Mouse (Mus musculus) bone marrow macrophage, adult 2 months (primary cell): ENCODE results near the gene Mindy1. TPM values are rescaled to one million over a fixed set of nuclear protein-coding genes. Genes with fewer than 3 reads are reported as not detected.

Source experiments
- H3K27ac ChIP-seq: 2 replicates; pipeline ENCODE4 v1.5.1; 2012; ENCODE audit warnings: low read depth, low read length; ENCODE audit not compliant: insufficient read depth
- H3K4me1 ChIP-seq: 2 replicates; pipeline ENCODE4 v1.6.1; 2012; ENCODE audit warnings: low read length; ENCODE audit not compliant: control insufficient read depth, insufficient read depth
- H3K4me3 ChIP-seq: 2 replicates; pipeline ENCODE4 v1.5.1; 2012; ENCODE audit warnings: mild to moderate bottlenecking, low read length, moderate library complexity; ENCODE audit not compliant: insufficient read depth
- CTCF ChIP-seq: IDR thresholded peaks from 2 replicates; pipeline ENCODE4 v1.5.1; 2012; ENCODE audit warnings: low read depth, mild to moderate bottlenecking, low read length, moderate library complexity
- POLR2A ChIP-seq: IDR thresholded peaks from 2 replicates; pipeline ENCODE4 v1.6.1; 2012; ENCODE audit warnings: mild to moderate bottlenecking, low read depth, low read length, borderline replicate concordance
- polyA plus RNA-seq: library from polyadenylated mRNA; stranded (reverse); fragments of >200 nt; gene quantifications from 2 replicates; pipeline ENCODE4 v1.2.4, GENCODE M21; 2012; ENCODE audit not compliant: missing spikeins, insufficient read depth, insufficient read length

Gene Mindy1
- polyA plus RNA-seq, 1 experiment = 70.7 TPM

DNA sequence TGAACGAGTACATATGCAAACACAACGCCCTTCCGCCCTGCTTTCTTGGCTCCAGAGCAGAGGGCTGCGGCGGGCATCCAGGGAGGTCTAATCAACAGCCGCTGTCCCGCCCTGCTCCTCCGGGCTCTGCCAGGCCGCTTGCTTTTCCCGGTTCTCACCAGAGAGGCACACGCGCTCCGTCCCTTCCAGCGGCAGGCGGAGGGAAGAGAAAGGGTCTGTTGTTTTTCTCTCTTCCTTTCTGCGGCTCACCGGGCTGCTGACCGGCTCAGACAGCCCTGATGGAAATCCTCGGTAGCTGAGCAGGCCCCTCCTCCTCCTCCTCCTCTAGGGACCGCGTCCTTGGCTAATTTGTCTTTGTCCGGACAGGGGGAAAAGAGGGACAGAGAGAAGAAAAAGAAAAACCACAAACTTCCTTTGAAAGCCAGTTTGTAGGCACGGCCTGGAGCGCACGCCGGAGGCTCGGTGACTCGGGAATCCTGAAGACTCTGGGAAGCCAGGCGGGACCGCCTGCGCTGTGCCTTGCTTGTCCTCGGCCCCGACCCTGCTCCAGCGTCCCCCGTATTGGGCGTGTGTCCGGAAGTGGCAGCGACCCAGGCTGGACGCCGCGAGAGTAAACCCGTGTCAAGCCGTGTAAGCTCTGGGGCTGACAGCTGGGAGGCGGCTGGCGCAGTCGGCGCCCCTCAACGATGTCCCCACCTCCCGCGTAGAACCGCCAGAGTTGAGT, 1.9 kb downstream of the Mindy1 start:
- peak overlapping the region; percentile 89 for H3K27ac ChIP-seq
- TF ChIP-seq POLR2A (no peak), CTCF (no peak)
- peak overlapping the region; percentile 82 for H3K4me3 ChIP-seq
- peaks cover 42% of the 10 kb centered on the region for H3K4me1 ChIP-seq

DNA sequence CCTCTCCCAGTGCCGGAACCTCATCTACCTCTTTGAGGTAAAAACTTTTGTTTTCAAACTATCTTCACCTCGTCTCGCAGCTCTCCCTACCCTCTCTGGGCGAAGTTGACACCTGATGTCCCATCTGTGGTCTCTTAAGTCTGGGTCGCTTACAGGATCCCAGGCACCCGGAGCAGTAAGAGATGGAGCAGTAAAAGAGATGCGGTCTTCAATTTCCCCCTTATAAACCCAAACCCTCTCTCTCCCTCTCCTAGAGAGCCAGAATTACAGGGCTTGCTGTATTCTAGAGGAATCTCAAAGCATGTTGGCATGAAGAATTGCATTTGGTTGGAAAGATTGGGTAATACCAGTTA, 2.4 kb downstream of the Mindy1 start:
- H3K4me3 ChIP-seq = peak overlapping the region; percentile 82
- peak overlapping the region; percentile 89 for H3K27ac ChIP-seq
- peaks cover 41% of the 10 kb centered on the region for H3K4me1 ChIP-seq
- no peak for TF ChIP-seq CTCF
- TF ChIP-seq POLR2A = no peak

DNA sequence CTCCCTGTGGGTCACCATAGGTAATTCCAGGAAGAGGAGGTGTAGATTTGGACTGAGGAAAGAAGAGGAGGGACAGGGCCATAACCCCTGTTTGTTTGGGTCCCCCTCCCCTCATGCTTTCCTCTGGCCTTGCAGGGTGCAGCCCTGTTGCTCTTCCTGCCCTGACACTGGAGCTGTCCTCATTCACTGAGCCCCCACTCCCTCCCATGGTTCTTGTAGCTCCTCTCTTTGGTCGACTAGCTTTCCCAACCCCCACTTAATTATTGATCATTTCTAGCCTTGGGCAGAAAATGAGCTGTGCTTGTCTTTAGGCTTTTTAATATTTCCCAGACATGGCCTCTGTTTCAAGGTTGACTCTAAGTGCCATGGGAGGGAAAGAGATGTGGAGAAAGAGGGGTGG, 2.9 kb downstream of the Mindy1 start:
- Histone ChIP-seq H3K4me1 (peaks cover 40% of the 10 kb centered on the region), H3K4me3 (peak overlapping the region; percentile 82), H3K27ac (peak overlapping the region; percentile 89)
- TF ChIP-seq POLR2A = no peak
- no peak for TF ChIP-seq CTCF

DNA sequence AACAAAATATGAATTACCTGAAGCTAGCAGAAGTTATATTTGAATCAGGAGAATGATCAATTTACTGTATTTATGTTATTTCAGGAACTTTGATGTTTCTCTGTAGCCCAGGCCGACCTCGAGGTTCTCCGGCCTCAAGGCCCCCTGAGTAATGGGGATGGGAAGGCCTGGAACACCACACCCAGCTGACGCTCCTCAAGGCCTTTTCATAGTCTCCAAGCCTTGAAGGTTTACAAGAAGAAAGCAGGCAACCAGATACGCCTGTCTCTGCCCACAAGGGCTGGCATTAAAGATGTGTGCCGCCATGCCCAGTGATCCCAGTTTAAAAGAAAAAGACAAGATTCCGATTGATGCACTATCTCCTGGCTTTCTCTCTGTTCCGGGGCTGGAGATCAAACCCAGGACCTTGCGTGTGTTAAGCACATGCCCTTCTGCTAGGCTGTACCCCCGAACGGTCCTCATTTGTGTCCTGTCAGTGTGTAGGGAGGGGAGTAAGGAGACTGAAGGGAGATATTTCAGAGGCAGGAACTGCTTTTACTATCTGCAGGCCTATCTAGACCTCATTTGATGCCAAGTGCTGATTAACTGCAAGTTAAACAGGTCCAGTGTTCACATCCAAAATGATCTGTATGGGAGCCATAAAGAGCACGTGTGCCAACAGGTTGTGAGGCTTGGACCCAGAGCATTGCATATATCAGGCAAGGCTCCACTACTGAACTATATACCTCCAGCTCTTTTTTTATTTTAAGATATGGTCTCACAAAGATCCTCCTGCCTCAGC, 3.5 kb downstream of the Mindy1 start:
- TF ChIP-seq CTCF (no peak), POLR2A (no peak)
- Histone ChIP-seq H3K4me3 (peak overlapping the region; percentile 82; the same call in 1 of the 2 replicates), H3K27ac (no peak overlapping the region), H3K4me1 (peaks cover 41% of the 10 kb centered on the region)

DNA sequence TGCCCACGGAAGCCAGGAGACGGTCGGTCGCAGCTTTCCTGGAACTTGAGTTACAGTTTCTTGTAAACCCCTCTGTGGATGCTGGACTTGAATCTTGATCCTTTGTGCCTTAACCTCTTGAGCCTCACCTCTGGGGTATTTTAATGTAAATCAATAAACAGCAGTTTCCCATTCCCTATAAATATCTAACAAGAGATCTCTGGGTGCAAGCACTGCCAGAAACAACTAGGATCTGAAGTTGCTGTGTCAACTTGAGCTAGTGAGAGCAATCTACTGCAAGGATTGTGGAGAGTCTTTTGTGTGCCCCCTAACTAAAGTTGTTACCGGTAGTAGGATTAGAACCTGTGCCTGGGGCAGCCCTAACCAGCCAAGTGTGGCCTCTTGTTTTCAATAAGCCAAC, 4.2 kb downstream of the Mindy1 start:
- H3K27ac ChIP-seq = no peak overlapping the region
- no peak for TF ChIP-seq CTCF
- TF ChIP-seq POLR2A = no peak

DNA sequence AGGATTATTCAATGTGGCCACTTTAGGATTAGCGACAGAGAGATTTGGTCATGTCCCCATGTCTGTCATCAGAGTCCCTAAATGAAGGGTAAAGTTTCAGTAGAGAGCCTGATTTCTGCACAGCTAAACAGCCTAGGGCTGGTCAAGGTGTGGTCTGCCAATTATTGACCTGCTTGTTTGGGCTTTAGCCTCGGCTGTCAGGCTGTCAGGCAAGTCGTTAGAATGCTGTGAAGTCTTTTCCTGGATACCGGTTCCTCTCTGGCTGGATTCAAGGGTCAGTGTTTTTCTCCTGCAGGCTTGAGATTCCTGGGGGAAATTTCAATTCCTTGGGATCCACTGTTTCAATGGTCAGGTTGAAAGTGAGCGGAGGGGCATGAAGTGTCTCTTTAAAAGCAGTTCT, 4.9 kb downstream of the Mindy1 start:
- Histone ChIP-seq H3K4me1 (peaks cover 34% of the 10 kb centered on the region), H3K4me3 (peak overlapping the region; percentile 75)
- TF ChIP-seq CTCF (no peak), POLR2A (no peak)

More for the DNA sequence above, 4.2 kb downstream of the Mindy1 start:
- Histone ChIP-seq H3K4me1 (peaks cover 38% of the 10 kb centered on the region), H3K4me3 (no peak overlapping the region)

DNA sequence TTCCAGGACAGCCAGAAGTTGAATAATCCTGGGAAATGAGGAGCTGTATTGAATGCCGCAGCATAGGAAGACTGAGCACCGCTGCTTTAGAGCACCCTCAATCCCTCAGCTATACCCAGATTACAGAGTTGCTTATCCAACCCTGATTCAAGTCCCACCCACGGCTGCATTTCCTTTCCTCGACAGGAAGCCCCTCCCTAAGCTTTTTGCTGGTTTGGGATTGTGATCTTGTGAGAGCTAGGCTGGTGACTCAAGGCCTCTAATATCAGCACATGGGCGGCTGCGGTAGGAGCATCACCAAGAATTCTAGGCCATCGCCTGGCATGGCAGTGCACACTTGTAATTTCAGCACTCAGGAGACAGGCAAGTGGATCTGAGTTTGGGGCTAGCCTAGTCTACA, 5.4 kb downstream of the Mindy1 start:
- Histone ChIP-seq H3K4me3 (peak overlapping the region; percentile 75), H3K4me1 (peaks cover 36% of the 10 kb centered on the region), H3K27ac (peak overlapping the region; percentile 86)
- TF ChIP-seq POLR2A (no peak), CTCF (no peak)

More for the DNA sequence above, 4.9 kb downstream of the Mindy1 start:
- H3K27ac ChIP-seq = peak overlapping the region; percentile 86

DNA sequence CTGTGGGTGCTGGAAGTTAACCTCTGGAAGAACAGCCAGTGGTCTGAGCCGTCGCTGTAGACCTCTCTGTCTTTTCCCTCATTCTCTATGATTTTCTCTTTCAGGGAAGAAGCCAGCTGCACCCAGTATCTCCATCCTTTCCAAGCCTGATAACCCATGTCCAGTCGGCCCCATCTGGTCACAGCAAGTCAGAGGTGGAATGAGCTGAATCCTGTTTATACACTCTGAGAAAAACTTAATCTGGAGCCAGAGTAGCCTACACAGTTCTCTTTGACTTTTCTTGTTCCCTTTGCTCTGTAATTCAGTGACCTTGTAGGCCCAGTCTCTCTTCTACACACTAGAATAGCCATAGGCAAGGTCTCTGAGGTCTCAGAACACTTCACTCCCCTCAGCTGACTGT, 6.4 kb downstream of the Mindy1 start:
- TF ChIP-seq CTCF (no peak), POLR2A (no peak)
- H3K27ac ChIP-seq = no peak overlapping the region

DNA sequence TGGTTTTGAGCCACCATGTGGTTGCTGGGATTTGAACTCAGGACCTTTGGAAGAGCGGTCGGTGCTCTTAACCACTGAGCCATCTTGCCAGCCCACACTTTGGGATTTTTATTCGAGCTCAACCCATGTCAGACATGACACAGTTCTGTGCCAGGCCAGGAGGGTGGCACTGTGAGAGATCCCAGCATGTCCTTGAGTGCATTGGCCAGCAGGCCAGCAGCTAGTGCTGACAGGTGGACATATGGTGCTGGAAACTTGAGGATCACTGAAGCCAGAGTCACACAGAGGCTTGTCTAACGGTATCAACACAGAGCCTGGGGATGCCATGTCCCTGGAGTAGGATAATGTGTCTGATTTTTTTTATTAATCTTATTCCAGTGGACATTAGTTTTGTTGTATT, 8.3 kb downstream of the Mindy1 start:
- Histone ChIP-seq H3K4me1 (peaks cover 60% of the 10 kb centered on the region), H3K27ac (no peak overlapping the region), H3K4me3 (no peak overlapping the region)
- no peak for TF ChIP-seq CTCF

More for the DNA sequence above, 6.4 kb downstream of the Mindy1 start:
- Histone ChIP-seq H3K4me1 (peaks cover 44% of the 10 kb centered on the region), H3K4me3 (peak overlapping the region; percentile 75)

DNA sequence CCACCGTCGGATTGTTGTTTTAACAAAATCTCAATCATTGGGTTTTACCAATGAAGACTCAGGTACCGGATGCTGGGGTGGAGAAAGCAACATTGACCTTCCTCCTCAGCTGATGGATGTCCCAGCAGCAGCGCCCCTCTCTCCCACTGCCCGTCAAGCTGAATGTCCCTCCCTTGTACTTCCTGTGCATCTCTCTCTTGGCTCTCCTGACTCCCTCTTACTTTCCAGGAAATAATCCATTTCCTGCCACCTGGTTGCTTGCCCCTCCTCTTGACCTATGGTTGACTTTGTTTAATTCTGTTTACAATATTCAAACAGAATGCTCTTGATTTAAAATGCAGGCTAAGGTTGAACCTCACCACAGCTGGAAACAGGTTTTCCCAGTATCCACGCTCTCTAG, 9.0 kb downstream of the Mindy1 start:
- Histone ChIP-seq H3K27ac (no peak overlapping the region), H3K4me3 (no peak overlapping the region), H3K4me1 (peaks cover 57% of the 10 kb centered on the region)
- TF ChIP-seq POLR2A (no peak), CTCF (no peak)
